Mouse (Mus musculus) ZHBTc4 (cell line): ENCODE results near the gene Tnni3k.

ENCODE experiments used
- DNase-seq: peaks from one replicate; pipeline ENCODE4 v3.0.0-alpha.2; 2011; ENCODE audit warnings: low read depth, low spot score

Gene Tnni3k

GRCm38 (mm10) chr3:154764115-154764514 is 291.1 kb downstream of the Tnni3k start:
- no peak for DNase-seq

- DNase-seq = no peak
Observed at GRCm38 (mm10) chr3:154763374-154763773, 291.8 kb downstream of the Tnni3k start.

GRCm38 (mm10) chr3:154761108-154761507 is 294.1 kb downstream of the Tnni3k start:
- no peak for DNase-seq

GRCm38 (mm10) chr3:154758089-154758488 is 297.1 kb downstream of the Tnni3k start:
- no peak for DNase-seq

GRCm38 (mm10) chr3:154755225-154755624 is 300.0 kb downstream of the Tnni3k start:
- DNase-seq = no peak

GRCm38 (mm10) chr3:154754505-154754904 is 300.7 kb downstream of the Tnni3k start:
- DNase-seq = no peak

GRCm38 (mm10) chr3:154744317-154744716 is 310.9 kb downstream of the Tnni3k start:
- no peak for DNase-seq

GRCm38 (mm10) chr3:154742927-154743326 is 312.3 kb downstream of the Tnni3k start:
- no peak for DNase-seq

- no peak for DNase-seq
Observed at GRCm38 (mm10) chr3:154741496-154741895, 313.7 kb downstream of the Tnni3k start.
